Mouse (Mus musculus) testis, adult 2 months (tissue): ENCODE results near the gene Prox1. TPM values are rescaled to one million over a fixed set of nuclear protein-coding genes. Genes with fewer than 3 reads are reported as not detected.

ENCODE experiments used
- H3K27ac ChIP-seq: fragments of 200-500 bp; 2 replicates; pipeline ENCODE4 v1.5.1; 2012; ENCODE audit warnings: low read depth, low read length; ENCODE audit not compliant: control insufficient read depth, insufficient read depth
- H3K27me3 ChIP-seq: fragments of 200-500 bp; 2 replicates; pipeline ENCODE4 v1.6.1; 2012; ENCODE audit warnings: mild to moderate bottlenecking, low read length, moderate library complexity; ENCODE audit not compliant: control insufficient read depth, insufficient read depth
- H3K36me3 ChIP-seq: fragments of 200-500 bp; 2 replicates; pipeline ENCODE4 v1.6.1; 2012; ENCODE audit warnings: mild to moderate bottlenecking, low read length; ENCODE audit not compliant: control insufficient read depth, insufficient read depth
- H3K4me1 ChIP-seq: fragments of 200-500 bp; 2 replicates; pipeline ENCODE4 v1.6.1; 2012; ENCODE audit warnings: low read length; ENCODE audit not compliant: control insufficient read depth, insufficient read depth
- H3K4me3 ChIP-seq: fragments of 200-500 bp; 2 replicates; pipeline ENCODE4 v1.5.1; 2012; ENCODE audit warnings: low read depth, mild to moderate bottlenecking, low read length, moderate library complexity, mixed read lengths; ENCODE audit not compliant: control insufficient read depth
- CTCF ChIP-seq: fragments of 200-500 bp; IDR thresholded peaks from 2 replicates; pipeline ENCODE4 v1.5.1; 2012; ENCODE audit warnings: low read depth, mild to moderate bottlenecking, inconsistent platforms, low read length, moderate library complexity; ENCODE audit not compliant: control insufficient read depth, insufficient read depth, insufficient replicate concordance
- POLR2A ChIP-seq: fragments of 200-500 bp; IDR thresholded peaks from 2 replicates; pipeline ENCODE4 v1.6.1; 2012; ENCODE audit warnings: low read depth, mild to moderate bottlenecking, inconsistent platforms, low read length, moderate library complexity; ENCODE audit not compliant: control insufficient read depth
- polyA plus RNA-seq: library from polyadenylated mRNA; depleted of rRNA; stranded (reverse); fragments of >200 nt; gene quantifications from 2 replicates; pipeline ENCODE4 v1.2.3, GENCODE M21; 2012

The Prox1 gene
- polyA plus RNA-seq, 1 experiment: 7.0 TPM

- no peaks in the 10 kb centered on the region for H3K36me3 ChIP-seq
- no peak overlapping the region for H3K27ac ChIP-seq
- H3K4me1 ChIP-seq: no peaks in the 10 kb centered on the region
- no peaks in the 10 kb centered on the region for H3K27me3 ChIP-seq
- TF ChIP-seq CTCF (no peak), POLR2A (no peak)
- H3K4me3 ChIP-seq: no peak overlapping the region
Measured at GRCm38 (mm10) chr1:190185284-190185683, 14.8 kb upstream of the Prox1 start.

- TF ChIP-seq CTCF: no peak
- no peak for TF ChIP-seq POLR2A
- no peaks in the 10 kb centered on the region for H3K4me1 ChIP-seq
- no peak overlapping the region for H3K4me3 ChIP-seq
- H3K27ac ChIP-seq: no peak overlapping the region
- H3K36me3 ChIP-seq: no peaks in the 10 kb centered on the region
- H3K27me3 ChIP-seq: no peaks in the 10 kb centered on the region
Measured at GRCm38 (mm10) chr1:190183574-190183973, 13.1 kb upstream of the Prox1 start.

- Histone ChIP-seq H3K4me3 (no peak overlapping the region), H3K27me3 (no peaks in the 10 kb centered on the region), H3K27ac (no peak overlapping the region), H3K36me3 (no peaks in the 10 kb centered on the region), H3K4me1 (no peaks in the 10 kb centered on the region)
- TF ChIP-seq POLR2A: no peak
- TF ChIP-seq CTCF: no peak
Measured at GRCm38 (mm10) chr1:190181765-190182164, 11.3 kb upstream of the Prox1 start.

- Histone ChIP-seq H3K27ac (no peak overlapping the region), H3K4me3 (no peak overlapping the region), H3K4me1 (no peaks in the 10 kb centered on the region), H3K36me3 (no peaks in the 10 kb centered on the region), H3K27me3 (no peaks in the 10 kb centered on the region)
- TF ChIP-seq CTCF (no peak), POLR2A (no peak)
Measured at GRCm38 (mm10) chr1:190180861-190181260, 10.3 kb upstream of the Prox1 start.

GRCm38 (mm10) chr1:190176961-190177360 is 6.4 kb upstream of the Prox1 start:
- Histone ChIP-seq H3K27ac (no peak overlapping the region), H3K4me1 (peaks cover 16% of the 10 kb centered on the region), H3K36me3 (no peaks in the 10 kb centered on the region), H3K4me3 (no peak overlapping the region), H3K27me3 (no peaks in the 10 kb centered on the region; the same call in 1 of the 2 replicates)
- TF ChIP-seq POLR2A: no peak
- no peak for TF ChIP-seq CTCF

GRCm38 (mm10) chr1:190174671-190175661 is 4.5 kb upstream of the Prox1 start:
- H3K27ac ChIP-seq: no peak overlapping the region
- H3K4me1 ChIP-seq: peaks cover 19% of the 10 kb centered on the region
- H3K27me3 ChIP-seq: no peaks in the 10 kb centered on the region; the same call in 1 of the 2 replicates
- H3K36me3 ChIP-seq: no peaks in the 10 kb centered on the region
- H3K4me3 ChIP-seq: peak overlapping the region; percentile 4
- no peak for TF ChIP-seq CTCF
- no peak for TF ChIP-seq POLR2A

- Histone ChIP-seq H3K27me3 (no peaks in the 10 kb centered on the region; the same call in 1 of the 2 replicates), H3K4me3 (no peak overlapping the region), H3K27ac (no peak overlapping the region), H3K4me1 (peaks cover 19% of the 10 kb centered on the region), H3K36me3 (no peaks in the 10 kb centered on the region)
- no peak for TF ChIP-seq CTCF
- no peak for TF ChIP-seq POLR2A
Measured at GRCm38 (mm10) chr1:190174231-190174630, 3.7 kb upstream of the Prox1 start.
